Mouse (Mus musculus): ENCODE results near the gene Cog5.

DNA sequence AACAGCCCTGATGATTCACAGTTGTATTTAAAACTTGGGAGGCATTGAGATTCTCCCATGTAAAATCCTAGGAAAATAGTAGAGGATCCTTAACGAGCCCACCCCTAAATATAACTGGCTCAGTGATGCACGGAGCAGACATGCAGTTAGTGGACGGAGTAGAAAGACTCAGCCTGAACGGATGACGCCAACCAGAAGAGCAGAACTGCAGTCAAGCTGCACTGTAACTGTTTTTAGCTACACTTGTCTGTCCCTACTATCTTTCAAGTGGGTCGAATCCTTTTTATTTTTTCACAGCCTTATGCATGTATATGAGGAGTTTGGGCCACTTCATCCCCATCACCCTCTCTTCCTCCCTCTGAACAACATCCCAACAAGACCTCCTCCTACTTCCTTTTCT lies 331.1 kb downstream of the Cog5 start:
- TF ChIP-seq CTCF (IDR thresholded peaks at IDR 0.05; ENCODE audit: extremely low read depth, insufficient read length, insufficient replicate concordance, low read depth, low read length) = no peak
- no peak for TF ChIP-seq POLR2A (IDR thresholded peaks at IDR 0.05; ENCODE audit: low read depth, low read length)

All from small intestine, adult 2 months (tissue).